Mouse (Mus musculus) midbrain, postnatal 0 days (tissue): ENCODE results near the gene Gm39653. TPM values are rescaled to one million over a fixed set of nuclear protein-coding genes. Genes with fewer than 3 reads are reported as not detected.
A peak's percentile ranks its signal among the peaks of the same experiment; 100 is the strongest.

Source experiments
- ATAC-seq: fragments of 200-750 bp; cut with Nextera tagmentation; 2 replicates; pipeline ENCODE4 v1.8.0; 2017; ENCODE audit warnings: moderate number of reproducible peaks, mild to moderate bottlenecking, moderate TSS enrichment, moderate library complexity; ENCODE audit not compliant: low FRiP score
- DNase-seq: peaks from one replicate; pipeline ENCODE4 v3.0.0-alpha.2; 2015; ENCODE audit warnings: low spot score
- H3K27ac ChIP-seq: fragments of 300-500 bp; sonication (generic); 2 replicates; pipeline ENCODE4 v1.5.1; 2014; ENCODE audit warnings: low read depth, mild to moderate bottlenecking, low read length, mixed read lengths
- H3K27me3 ChIP-seq: fragments of 300-500 bp; sonication (generic); 2 replicates; pipeline ENCODE4 v1.6.1; 2014; ENCODE audit warnings: low read length, control low read depth, mixed read lengths; ENCODE audit not compliant: insufficient read depth
- H3K36me3 ChIP-seq: fragments of 300-500 bp; sonication (generic); 2 replicates; pipeline ENCODE4 v1.6.1; 2014; ENCODE audit warnings: low read length, control low read depth, mixed read lengths; ENCODE audit not compliant: insufficient read depth
- H3K4me1 ChIP-seq: fragments of 300-500 bp; sonication (generic); 2 replicates; pipeline ENCODE4 v1.6.1; 2014; ENCODE audit warnings: mild to moderate bottlenecking, control low read depth, antibody characterized with exemption, low read length, mixed read lengths; ENCODE audit not compliant: insufficient read depth
- H3K4me2 ChIP-seq: fragments of 300-500 bp; sonication (generic); 2 replicates; pipeline ENCODE4 v1.6.1; 2014; ENCODE audit warnings: low read depth, mild to moderate bottlenecking, low read length, mixed read lengths; ENCODE audit not compliant: poor library complexity, severe bottlenecking
- H3K4me3 ChIP-seq: fragments of 300-500 bp; sonication (generic); 2 replicates; pipeline ENCODE4 v1.5.1; 2014; ENCODE audit warnings: low read depth, mild to moderate bottlenecking, low read length, moderate library complexity
- H3K9ac ChIP-seq: fragments of 300-500 bp; sonication (generic); replicated peaks from 2 replicates; pipeline ENCODE4 v1.6.1; 2014; ENCODE audit warnings: mild to moderate bottlenecking, low read length, moderate library complexity, mixed read lengths; ENCODE audit not compliant: poor library complexity, severe bottlenecking
- H3K9me3 ChIP-seq: fragments of 300-500 bp; sonication (generic); 2 replicates; pipeline ENCODE4 v1.6.1; 2016; ENCODE audit warnings: low read length, control low read depth
- CTCF ChIP-seq: IDR thresholded peaks from 2 replicates; pipeline ENCODE4 v1.5.1; 2016; ENCODE audit warnings: antibody characterized with exemption, mild to moderate bottlenecking
- WGBS: fragments of 180-500 bp; shearing (Covaris S2); extraction: QIAGEN DNeasy Blood & Tissue Kit; methylation state at CpG from one replicate; pipeline ENCODE4 v1.1.7; 2014; 5-methylcytosine and 5-hydroxymethylcytosine counted together
- polyA plus RNA-seq: library from polyadenylated mRNA; unstranded; fragments of >200 nt; fragmentation: Nextera tagmentation; extraction: Ambion mirVana; gene quantifications from 2 replicates; pipeline ENCODE4 v1.2.1, GENCODE M21; 2015
- total RNA-seq: library from RNA; depleted of rRNA; stranded (reverse); fragments of >200 nt; gene quantifications from 2 replicates; pipeline ENCODE4 v1.2.3, GENCODE M21; 2014; rRNA removed

Gene Gm39653
- total RNA-seq: not detected in 2 replicates
- polyA plus RNA-seq: not detected in 2 replicates

- Histone ChIP-seq H3K4me2 (no peak within 1 kb of the TSS), H3K9me3 (no peaks in the 10 kb centered on the region), H3K27ac (no peak within 1 kb of the TSS), H3K27me3 (no peaks in the 10 kb centered on the region), H3K4me3 (no peak within 1 kb of the TSS), H3K4me1 (no peaks in the 10 kb centered on the region), H3K9ac (no peak within 1 kb of the TSS), H3K36me3 (no peaks in the 10 kb centered on the region)
- TF ChIP-seq CTCF: no peak
- ATAC-seq: no peak
- no peak for DNase-seq
- WGBS: 84% methylated on average over 3 of the region's 3 CpGs
These were observed at the start of gene Gm39653 for GRCm38 (mm10) chr1:63615668-63616067. Gene Gm39653, plus strand, starts transcription at chr1:63615968.

DNA sequence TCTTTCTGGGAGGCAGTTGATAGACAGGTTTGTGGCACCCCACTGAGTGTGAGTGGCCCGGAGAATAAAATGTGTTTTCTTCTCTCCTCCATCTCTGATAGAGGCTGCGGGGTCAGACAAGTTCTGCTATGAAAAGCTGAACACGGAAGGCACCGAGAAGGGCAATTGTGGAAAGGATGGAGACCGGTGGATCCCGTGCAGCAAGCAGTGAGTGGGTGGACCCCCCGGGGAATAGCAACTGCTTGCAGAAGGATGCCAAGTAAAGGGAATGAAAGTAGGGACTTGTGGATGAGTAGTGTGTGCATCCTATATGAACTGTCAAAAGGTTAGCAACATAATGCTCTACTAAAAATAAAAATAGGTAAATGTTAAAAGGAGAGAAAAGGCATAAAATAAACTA lies 49.3 kb upstream of the Gm39653 start:
- WGBS: 19% methylated on average over 7 of the region's 7 CpGs
- Histone ChIP-seq H3K4me1 (no peaks in the 10 kb centered on the region), H3K27me3 (no peaks in the 10 kb centered on the region)

DNA sequence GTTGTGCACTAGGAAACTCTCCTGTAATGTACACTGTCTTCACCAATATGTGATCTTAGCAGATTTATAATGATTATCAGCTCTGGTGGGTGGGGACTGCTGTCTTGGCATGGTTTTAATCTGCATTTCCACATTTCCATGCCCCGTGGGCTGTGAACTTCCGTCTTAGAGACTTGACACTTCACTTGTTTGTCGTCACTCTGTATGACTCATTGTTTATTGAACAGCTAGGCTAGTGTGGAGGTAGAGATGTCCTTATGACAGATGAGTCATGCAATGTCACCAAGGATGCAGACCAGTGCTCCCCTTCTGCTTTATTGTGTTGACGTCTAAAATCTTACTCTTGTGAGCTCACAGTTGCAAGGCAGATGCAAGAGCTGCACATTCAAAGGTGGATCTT lies 48.7 kb upstream of the Gm39653 start:
- Histone ChIP-seq H3K9ac (no peak overlapping the region), H3K36me3 (peaks cover 9% of the 10 kb centered on the region; the same call in 1 of the 2 replicates), H3K4me2 (no peak overlapping the region), H3K4me3 (no peak overlapping the region), H3K27ac (no peak overlapping the region), H3K27me3 (no peaks in the 10 kb centered on the region), H3K4me1 (0 out of 2 replicates have a peak, but pooled peaks cover under 1% of the 10 kb centered on the region), H3K9me3 (no peaks in the 10 kb centered on the region)
- no peak for TF ChIP-seq CTCF
- DNase-seq: no peak
- ATAC-seq: no peak
- 61% methylated on average over 4 of the region's 4 CpGs for WGBS

More for the DNA sequence above, 49.3 kb upstream of the Gm39653 start:
- no peak overlapping the region for H3K4me3 ChIP-seq
- TF ChIP-seq CTCF: no peak
- no peaks in the 10 kb centered on the region for H3K9me3 ChIP-seq
- no peak overlapping the region for H3K9ac ChIP-seq
- H3K4me2 ChIP-seq: no peak overlapping the region
- no peak overlapping the region for H3K27ac ChIP-seq
- peaks cover 9% of the 10 kb centered on the region; the same call in 1 of the 2 replicates for H3K36me3 ChIP-seq
- DNase-seq (no peak), ATAC-seq (no peak)

DNA sequence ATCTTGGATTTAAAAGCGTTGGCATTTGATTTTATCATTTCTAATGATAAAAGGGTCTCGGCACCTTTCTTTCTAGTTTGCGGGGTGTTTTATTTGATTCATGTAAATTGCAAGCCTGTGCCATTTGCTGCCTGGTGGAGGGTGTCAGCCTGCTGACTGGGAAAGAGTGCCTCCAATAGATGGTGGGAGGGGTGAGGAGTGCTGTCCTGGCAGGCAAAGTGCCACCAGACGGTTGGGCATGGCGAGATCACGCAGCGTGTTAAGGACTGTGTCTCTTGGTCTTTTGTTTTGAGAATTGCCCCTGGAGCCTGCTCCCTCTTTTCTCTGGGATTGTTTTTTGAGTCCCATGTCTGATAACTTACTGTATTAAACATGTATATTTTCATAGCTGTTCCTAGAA lies 43.5 kb upstream of the Gm39653 start:
- H3K9me3 ChIP-seq: no peaks in the 10 kb centered on the region
- peaks cover 4% of the 10 kb centered on the region; the same call in 1 of the 2 replicates for H3K4me1 ChIP-seq
- DNase-seq: peak; percentile 70
- peaks cover 7% of the 10 kb centered on the region; the same call in 1 of the 2 replicates for H3K36me3 ChIP-seq
- no peaks in the 10 kb centered on the region for H3K27me3 ChIP-seq
- no peak overlapping the region; the same call in 1 of the 2 replicates for H3K27ac ChIP-seq
- 40% methylated on average over 7 of the region's 7 CpGs for WGBS
- no peak overlapping the region for H3K4me2 ChIP-seq
- ATAC-seq: no peak
- H3K9ac ChIP-seq: no peak overlapping the region
- no peak overlapping the region for H3K4me3 ChIP-seq
- TF ChIP-seq CTCF: no peak

GRCm38 (mm10) chr1:63573432-63573831 lies 42.3 kb upstream of the Gm39653 start:
- Histone ChIP-seq H3K9ac (no peak overlapping the region), H3K9me3 (no peaks in the 10 kb centered on the region), H3K27me3 (no peaks in the 10 kb centered on the region), H3K27ac (0 out of 2 replicates have a peak overlapping the region, but pooled peaks have one; percentile 34), H3K36me3 (peaks cover 2% of the 10 kb centered on the region; the same call in 1 of the 2 replicates), H3K4me1 (peaks cover 4% of the 10 kb centered on the region; the same call in 1 of the 2 replicates), H3K4me2 (peak overlapping the region; percentile 1; the same call in 1 of the 2 replicates), H3K4me3 (no peak overlapping the region)
- no peak for TF ChIP-seq CTCF
- DNase-seq (peak; percentile 76), ATAC-seq (peak; percentile 81; the same call in 1 of the 2 replicates)
- WGBS: 17% methylated on average over 6 of the region's 6 CpGs

- no peak for TF ChIP-seq CTCF
- H3K36me3 ChIP-seq: no peaks in the 10 kb centered on the region
- ATAC-seq (0 out of 2 replicates have a peak, but pooled peaks have one; percentile 47), DNase-seq (no peak)
- H3K27me3 ChIP-seq: no peaks in the 10 kb centered on the region
- 38% methylated on average over 12 of the region's 12 CpGs for WGBS
- no peaks in the 10 kb centered on the region for H3K9me3 ChIP-seq
- no peak overlapping the region for H3K4me3 ChIP-seq
- no peak overlapping the region for H3K4me2 ChIP-seq
- H3K4me1 ChIP-seq: peaks cover 4% of the 10 kb centered on the region; the same call in 1 of the 2 replicates
- no peak overlapping the region for H3K9ac ChIP-seq
- peak overlapping the region; percentile 34; the same call in 1 of the 2 replicates for H3K27ac ChIP-seq
These were observed 41.7 kb upstream of the Gm39653 start for GRCm38 (mm10) chr1:63573864-63574611.
